Mouse (Mus musculus) cortical plate, adult 2 months (tissue): Measurements from ENCODE around the gene Plekha6.

Experiments used
- CTCF ChIP-seq: fragments of 200-500 bp; IDR thresholded peaks from 2 replicates; pipeline ENCODE4 v1.5.1; 2011; ENCODE audit warnings: mild to moderate bottlenecking, control low read depth, low read length; ENCODE audit not compliant: insufficient read depth; ENCODE audit errors: extremely low read depth
- POLR2A ChIP-seq: fragments of 200-500 bp; IDR thresholded peaks from 2 replicates; pipeline ENCODE4 v1.6.1; 2011; ENCODE audit warnings: mild to moderate bottlenecking, low read length, control low read depth; ENCODE audit not compliant: insufficient read depth; ENCODE audit errors: extremely low read depth

DNA sequence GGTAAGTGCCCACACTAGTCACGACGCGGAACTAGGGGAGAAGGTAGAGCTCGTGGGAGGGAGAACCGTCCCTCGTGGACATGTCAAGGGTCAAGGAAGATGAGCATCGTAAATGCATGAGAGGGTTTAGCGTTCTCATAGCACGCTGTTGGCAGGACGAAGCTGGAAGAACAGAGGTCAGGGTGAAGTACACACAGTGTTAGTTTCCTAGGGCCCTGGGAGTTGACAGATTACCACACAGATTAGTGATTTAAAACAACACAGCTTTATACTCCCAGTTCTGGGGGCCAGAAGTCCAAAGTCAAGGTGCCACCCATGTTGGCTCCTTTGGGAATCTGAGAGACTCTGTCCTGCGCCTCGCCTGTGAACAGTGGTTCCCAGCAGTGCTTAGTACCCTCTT, 123.9 kb downstream of the Plekha6 start:
- TF ChIP-seq CTCF: no peak
- no peak for TF ChIP-seq POLR2A
